Mouse (Mus musculus): ENCODE measurements at regions not wholly inside any gene's neighbourhood (a gene's known extent, or its start where the extent isn't known, plus 50 kb on each side); places are given as distances from the start of the nearest gene placed in this dataset.

- Histone ChIP-seq H3K4me1 (replicated peaks; ENCODE audit: control insufficient read depth, insufficient read depth, low read length) (no peaks in the 10 kb centered on the region), H3K9ac (ENCODE audit: low read depth, low read length) (no peak overlapping the region), H3K27ac (ENCODE audit: low read depth, low read length) (no peak overlapping the region), H3K9me3 (ENCODE audit: control insufficient read depth, low read length) (no peaks in the 10 kb centered on the region), H3K36me3 (ENCODE audit: control insufficient read depth, insufficient read depth, low read length) (no peaks in the 10 kb centered on the region), H3K4me2 (no peak overlapping the region), H3K4me3 (ENCODE audit: low read depth, low read length) (no peak overlapping the region), H3K27me3 (replicated peaks; ENCODE audit: control insufficient read depth, insufficient read depth, low read length) (no peaks in the 10 kb centered on the region)
- WGBS: 44% methylated on average over 4 of the region's 4 CpGs
- no peak for DNase-seq (ENCODE audit: low spot score)
- no peak for ATAC-seq (replicated peaks; ENCODE audit: low FRiP score)
Measured at GRCm38 (mm10) chr10:31076948-31077347, 234.3 kb upstream of the Hey2 start.

- Histone ChIP-seq H3K4me1 (replicated peaks; ENCODE audit: control insufficient read depth, insufficient read depth, low read length) (no peaks in the 10 kb centered on the region), H3K9me3 (ENCODE audit: control insufficient read depth, low read length) (no peaks in the 10 kb centered on the region), H3K4me2 (no peak overlapping the region), H3K36me3 (ENCODE audit: control insufficient read depth, insufficient read depth, low read length) (no peaks in the 10 kb centered on the region), H3K27me3 (replicated peaks; ENCODE audit: control insufficient read depth, insufficient read depth, low read length) (no peaks in the 10 kb centered on the region), H3K27ac (ENCODE audit: low read depth, low read length) (no peak overlapping the region), H3K9ac (ENCODE audit: low read depth, low read length) (no peak overlapping the region), H3K4me3 (ENCODE audit: low read depth, low read length) (no peak overlapping the region)
- ATAC-seq (replicated peaks; ENCODE audit: low FRiP score) (no peak), DNase-seq (ENCODE audit: low spot score) (no peak)
- 63% methylated on average over 8 of the region's 8 CpGs for WGBS
Measured at GRCm38 (mm10) chr10:31076415-31076814, 233.8 kb upstream of the Hey2 start.

GRCm38 (mm10) chr10:31074004-31074645 is 231.5 kb upstream of the Hey2 start:
- Histone ChIP-seq H3K9ac (ENCODE audit: low read depth, low read length) (no peak overlapping the region), H3K9me3 (ENCODE audit: control insufficient read depth, low read length) (no peaks in the 10 kb centered on the region), H3K4me1 (replicated peaks; ENCODE audit: control insufficient read depth, insufficient read depth, low read length) (no peaks in the 10 kb centered on the region), H3K4me2 (no peak overlapping the region), H3K27me3 (replicated peaks; ENCODE audit: control insufficient read depth, insufficient read depth, low read length) (no peaks in the 10 kb centered on the region), H3K27ac (ENCODE audit: low read depth, low read length) (no peak overlapping the region), H3K36me3 (ENCODE audit: control insufficient read depth, insufficient read depth, low read length) (no peaks in the 10 kb centered on the region), H3K4me3 (ENCODE audit: low read depth, low read length) (no peak overlapping the region)
- no peak for DNase-seq (ENCODE audit: low spot score)
- whole genome bisulfite sequencing: 56% methylated on average over 4 of the region's 4 CpGs
- no peak for ATAC-seq (replicated peaks; ENCODE audit: low FRiP score)

GRCm38 (mm10) chr10:31068668-31069223 is 226.1 kb upstream of the Hey2 start:
- H3K27ac ChIP-seq (ENCODE audit: low read depth, low read length): no peak overlapping the region

GRCm38 (mm10) chr10:31062732-31063131 is 220.1 kb upstream of the Hey2 start:
- WGBS: 28% methylated on average over 2 of the region's 2 CpGs
- Histone ChIP-seq H3K4me2 (no peak overlapping the region), H3K9ac (ENCODE audit: low read depth, low read length) (no peak overlapping the region), H3K9me3 (ENCODE audit: control insufficient read depth, low read length) (no peaks in the 10 kb centered on the region), H3K4me3 (ENCODE audit: low read depth, low read length) (no peak overlapping the region), H3K4me1 (replicated peaks; ENCODE audit: control insufficient read depth, insufficient read depth, low read length) (no peaks in the 10 kb centered on the region), H3K27ac (ENCODE audit: low read depth, low read length) (no peak overlapping the region), H3K36me3 (ENCODE audit: control insufficient read depth, insufficient read depth, low read length) (no peaks in the 10 kb centered on the region), H3K27me3 (replicated peaks; ENCODE audit: control insufficient read depth, insufficient read depth, low read length) (no peaks in the 10 kb centered on the region)
- ATAC-seq (replicated peaks; ENCODE audit: low FRiP score): no peak
- no peak for DNase-seq (ENCODE audit: low spot score)

More at GRCm38 (mm10) chr10:31068668-31069223, 226.1 kb upstream of the Hey2 start:
- Histone ChIP-seq H3K9me3 (ENCODE audit: control insufficient read depth, low read length) (no peaks in the 10 kb centered on the region), H3K27me3 (replicated peaks; ENCODE audit: control insufficient read depth, insufficient read depth, low read length) (no peaks in the 10 kb centered on the region), H3K9ac (ENCODE audit: low read depth, low read length) (no peak overlapping the region), H3K4me1 (replicated peaks; ENCODE audit: control insufficient read depth, insufficient read depth, low read length) (peaks cover 3% of the 10 kb centered on the region; the same call in 1 of the 2 replicates), H3K36me3 (ENCODE audit: control insufficient read depth, insufficient read depth, low read length) (no peaks in the 10 kb centered on the region), H3K4me3 (ENCODE audit: low read depth, low read length) (no peak overlapping the region), H3K4me2 (no peak overlapping the region)
- no peak for DNase-seq (ENCODE audit: low spot score)
- ATAC-seq (replicated peaks; ENCODE audit: low FRiP score): 0 out of 2 replicates have a peak, but pooled peaks have one; percentile 31

- Histone ChIP-seq H3K9me3 (ENCODE audit: control insufficient read depth, low read length) (no peaks in the 10 kb centered on the region), H3K27ac (ENCODE audit: low read depth, low read length) (no peak overlapping the region), H3K4me3 (ENCODE audit: low read depth, low read length) (no peak overlapping the region), H3K4me2 (no peak overlapping the region), H3K27me3 (replicated peaks; ENCODE audit: control insufficient read depth, insufficient read depth, low read length) (no peaks in the 10 kb centered on the region), H3K36me3 (ENCODE audit: control insufficient read depth, insufficient read depth, low read length) (no peaks in the 10 kb centered on the region), H3K9ac (ENCODE audit: low read depth, low read length) (no peak overlapping the region), H3K4me1 (replicated peaks; ENCODE audit: control insufficient read depth, insufficient read depth, low read length) (no peaks in the 10 kb centered on the region)
- ATAC-seq (replicated peaks; ENCODE audit: low FRiP score) (no peak), DNase-seq (ENCODE audit: low spot score) (no peak)
- 63% methylated on average over 8 of the region's 8 CpGs for WGBS
Measured at GRCm38 (mm10) chr10:31053260-31053659, 210.7 kb upstream of the Hey2 start.

- Histone ChIP-seq H3K9ac (ENCODE audit: low read depth, low read length) (no peak overlapping the region), H3K36me3 (ENCODE audit: control insufficient read depth, insufficient read depth, low read length) (no peaks in the 10 kb centered on the region), H3K4me3 (ENCODE audit: low read depth, low read length) (no peak overlapping the region), H3K27ac (ENCODE audit: low read depth, low read length) (no peak overlapping the region), H3K27me3 (replicated peaks; ENCODE audit: control insufficient read depth, insufficient read depth, low read length) (no peaks in the 10 kb centered on the region), H3K4me1 (replicated peaks; ENCODE audit: control insufficient read depth, insufficient read depth, low read length) (no peaks in the 10 kb centered on the region), H3K4me2 (no peak overlapping the region), H3K9me3 (ENCODE audit: control insufficient read depth, low read length) (no peaks in the 10 kb centered on the region)
- no peak for ATAC-seq (replicated peaks; ENCODE audit: low FRiP score)
- DNase-seq (ENCODE audit: low spot score): no peak
- WGBS: 89% methylated on average over 1 of the region's 1 CpGs
Measured at GRCm38 (mm10) chr10:31051222-31051621, 208.6 kb upstream of the Hey2 start.

GRCm38 (mm10) chr10:31049352-31049751 is 206.8 kb upstream of the Hey2 start:
- no peak for ATAC-seq (replicated peaks; ENCODE audit: low FRiP score)
- Histone ChIP-seq H3K4me3 (ENCODE audit: low read depth, low read length) (no peak overlapping the region), H3K9me3 (ENCODE audit: control insufficient read depth, low read length) (no peaks in the 10 kb centered on the region), H3K4me2 (no peak overlapping the region), H3K36me3 (ENCODE audit: control insufficient read depth, insufficient read depth, low read length) (no peaks in the 10 kb centered on the region), H3K27ac (ENCODE audit: low read depth, low read length) (no peak overlapping the region), H3K27me3 (replicated peaks; ENCODE audit: control insufficient read depth, insufficient read depth, low read length) (no peaks in the 10 kb centered on the region), H3K4me1 (replicated peaks; ENCODE audit: control insufficient read depth, insufficient read depth, low read length) (no peaks in the 10 kb centered on the region), H3K9ac (ENCODE audit: low read depth, low read length) (no peak overlapping the region)
- WGBS: 63% methylated on average over 2 of the region's 2 CpGs
- no peak for DNase-seq (ENCODE audit: low spot score)

GRCm38 (mm10) chr10:31035611-31036010 is 193.0 kb upstream of the Hey2 start:
- DNase-seq (ENCODE audit: low spot score) (no peak), ATAC-seq (replicated peaks; ENCODE audit: low FRiP score) (no peak)
- 79% methylated on average over 4 of the region's 4 CpGs for WGBS
- Histone ChIP-seq H3K4me3 (ENCODE audit: low read depth, low read length) (no peak overlapping the region), H3K9me3 (ENCODE audit: control insufficient read depth, low read length) (no peaks in the 10 kb centered on the region), H3K4me1 (replicated peaks; ENCODE audit: control insufficient read depth, insufficient read depth, low read length) (no peaks in the 10 kb centered on the region), H3K9ac (ENCODE audit: low read depth, low read length) (no peak overlapping the region), H3K4me2 (no peak overlapping the region), H3K27ac (ENCODE audit: low read depth, low read length) (no peak overlapping the region), H3K36me3 (ENCODE audit: control insufficient read depth, insufficient read depth, low read length) (no peaks in the 10 kb centered on the region), H3K27me3 (replicated peaks; ENCODE audit: control insufficient read depth, insufficient read depth, low read length) (no peaks in the 10 kb centered on the region)

Measured in liver, embryonic 11.5 days (tissue).